Mouse (Mus musculus) testis, adult 2 months (tissue): ENCODE measurements around the gene Ildr1.

ENCODE experiments used
- CTCF ChIP-seq: fragments of 200-500 bp; IDR thresholded peaks from 2 replicates; pipeline ENCODE4 v1.5.1; 2012; ENCODE audit warnings: low read depth, mild to moderate bottlenecking, inconsistent platforms, low read length, moderate library complexity; ENCODE audit not compliant: control insufficient read depth, insufficient read depth, insufficient replicate concordance
- POLR2A ChIP-seq: fragments of 200-500 bp; IDR thresholded peaks from 2 replicates; pipeline ENCODE4 v1.6.1; 2012; ENCODE audit warnings: low read depth, mild to moderate bottlenecking, inconsistent platforms, low read length, moderate library complexity; ENCODE audit not compliant: control insufficient read depth

- TF ChIP-seq CTCF, result no peak
- TF ChIP-seq POLR2A, result no peak
Measured at GRCm38 (mm10) chr16:36772996-36773395, 79.2 kb downstream of the Ildr1 start.
